Mouse (Mus musculus) frontal cortex, postnatal 14 days (tissue): ENCODE data around the gene Syne1.

Experiments
- DNase-seq, 2 experiments: peaks; one replicate each; pipeline ENCODE4 v3.0.0; 2022; ENCODE audit warnings: low spot score in 2 of 2

Gene Syne1

DNA sequence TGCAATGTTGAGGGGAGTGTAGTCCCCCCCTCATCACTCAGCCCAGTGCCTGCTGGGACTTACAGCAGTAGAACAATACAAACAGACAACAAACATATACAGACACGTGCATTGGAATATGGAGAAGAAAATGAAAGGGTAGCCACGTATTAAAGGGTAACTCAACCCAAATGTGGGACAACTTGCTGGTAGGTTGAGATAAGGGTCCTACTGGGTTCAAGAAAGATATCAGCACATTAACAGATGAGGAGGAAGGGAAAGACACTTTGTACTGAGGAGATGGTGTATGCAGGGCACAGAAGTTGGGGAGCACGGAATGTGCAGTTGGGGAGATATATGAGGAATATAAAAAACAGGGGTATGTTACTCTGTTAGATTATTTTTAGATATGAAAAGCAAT, 345.3 kb downstream of the Syne1 start:
- DNase-seq: no peak

DNA sequence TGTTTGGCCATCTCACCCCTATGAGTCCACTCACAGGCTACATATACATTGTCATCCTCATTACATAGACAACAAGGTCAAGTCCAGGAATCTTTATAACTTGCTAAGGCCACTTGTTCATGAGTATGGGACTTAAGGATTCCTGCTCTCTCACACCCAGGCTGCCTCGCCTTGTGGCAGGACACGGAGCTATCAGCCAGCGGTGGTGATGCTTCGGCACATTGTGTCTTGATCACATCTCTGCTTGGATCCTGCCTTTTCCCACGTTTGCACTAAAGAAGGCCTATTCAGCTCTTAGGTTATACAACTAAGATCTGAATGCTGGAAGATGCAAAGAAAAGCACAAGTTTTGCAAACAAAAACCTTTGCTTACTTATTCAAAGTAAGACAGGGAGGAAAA, 345.7 kb downstream of the Syne1 start:
- no peak for DNase-seq

DNA sequence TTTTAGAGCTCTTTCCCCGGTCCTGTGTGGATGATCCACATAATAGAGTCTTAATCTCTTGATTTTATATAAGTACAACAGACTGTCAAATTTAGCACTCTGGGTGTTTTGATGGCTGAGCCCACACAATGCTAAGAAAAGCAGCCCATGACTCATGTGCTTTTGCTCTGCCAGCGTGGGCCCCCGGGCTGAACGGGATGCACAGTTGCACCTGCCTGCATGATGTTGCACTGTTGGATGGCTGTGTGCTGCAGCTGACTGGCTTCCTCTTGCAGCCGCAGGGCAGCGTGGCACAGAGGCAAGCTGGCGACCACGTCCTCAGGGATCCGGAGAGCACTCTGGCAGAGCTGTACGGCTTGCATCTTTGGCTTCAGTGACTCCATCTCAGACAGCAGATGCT, 347.4 kb downstream of the Syne1 start:
- peak; percentile 66 to 68 for DNase-seq

DNA sequence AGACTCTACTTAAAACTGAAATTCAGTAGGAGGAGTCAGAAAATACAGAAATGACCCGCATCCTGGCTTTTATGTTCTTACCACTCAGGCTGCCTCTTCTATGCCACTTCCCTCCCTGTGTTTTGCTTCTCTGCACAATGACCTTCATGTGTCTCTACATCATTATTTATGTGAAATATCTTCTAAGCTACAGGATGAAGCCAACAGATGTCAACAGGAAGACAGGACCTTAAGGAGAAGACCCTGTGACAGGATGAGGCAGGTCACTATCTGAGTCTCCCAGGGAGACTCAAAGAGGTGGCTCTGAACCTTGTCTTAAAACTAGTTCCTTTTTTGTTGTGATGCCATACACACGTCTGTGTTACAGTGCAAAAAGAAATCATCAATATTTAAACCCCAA, 353.9 kb downstream of the Syne1 start:
- no peak for DNase-seq

DNA sequence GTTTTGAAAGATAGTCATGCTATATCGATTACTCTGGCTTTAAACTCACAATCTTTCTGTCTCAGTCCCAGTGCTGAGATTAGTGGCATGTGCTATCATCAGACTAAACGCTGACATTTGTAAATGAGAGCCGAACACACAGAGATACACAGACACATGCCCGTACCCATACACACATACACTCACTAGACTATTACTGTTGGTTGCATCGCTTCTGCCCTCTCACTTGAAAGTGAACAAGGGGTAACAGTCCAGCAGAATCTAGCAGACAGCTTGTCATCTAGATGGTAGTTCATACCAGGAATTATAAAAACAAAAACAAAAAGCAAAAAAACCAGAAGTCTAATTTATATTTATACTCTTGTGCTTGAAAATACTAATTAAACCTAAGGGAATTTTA, 355.0 kb downstream of the Syne1 start:
- DNase-seq: no peak

DNA sequence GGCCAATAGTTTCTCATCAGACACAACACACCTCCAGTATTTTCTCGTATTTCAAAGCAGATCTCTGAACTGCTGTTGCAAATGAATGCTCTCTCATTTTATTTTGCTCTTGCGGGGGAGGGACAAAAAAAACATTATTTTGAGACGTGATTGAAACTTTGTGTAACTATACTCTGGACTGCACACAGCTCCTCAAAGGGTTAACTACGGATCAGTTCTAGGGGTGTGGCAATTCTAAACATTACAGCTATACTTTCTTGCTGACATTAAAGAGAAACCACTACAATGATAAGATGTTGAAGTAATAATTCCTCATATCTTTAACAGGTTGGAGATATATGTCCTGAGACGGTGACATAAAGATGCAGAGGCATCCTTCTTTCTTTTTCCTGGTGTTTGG, 356.0 kb downstream of the Syne1 start:
- no peak for DNase-seq

DNA sequence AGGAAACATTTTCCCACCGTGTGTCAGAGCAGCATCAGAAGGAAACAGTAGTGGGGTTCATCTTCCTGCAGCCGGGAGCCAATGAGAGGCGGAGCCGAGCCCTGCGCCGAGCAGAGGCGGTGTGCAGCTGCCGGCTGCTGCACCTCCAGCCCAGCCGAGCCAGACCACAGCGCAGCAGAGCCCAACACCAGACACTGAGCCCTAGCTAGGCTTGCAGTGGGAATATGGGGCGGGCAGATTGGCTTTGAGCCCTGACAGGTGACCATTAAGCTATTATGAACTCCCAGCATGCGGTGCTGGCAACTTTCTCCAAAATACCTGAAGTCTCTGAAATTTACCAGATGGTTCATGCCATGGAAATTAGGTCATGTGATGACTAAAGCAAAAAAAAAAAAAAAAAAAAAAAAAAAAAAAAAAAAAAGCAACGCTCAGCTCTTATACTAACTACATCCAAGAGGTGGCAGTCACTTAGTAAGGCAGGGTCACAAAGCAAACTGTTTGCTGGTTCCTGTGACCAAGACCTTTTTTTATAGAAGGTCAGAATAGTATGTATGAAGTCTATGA, 356.5 kb downstream of the Syne1 start:
- peak; percentile 56 to 63 for DNase-seq

DNA sequence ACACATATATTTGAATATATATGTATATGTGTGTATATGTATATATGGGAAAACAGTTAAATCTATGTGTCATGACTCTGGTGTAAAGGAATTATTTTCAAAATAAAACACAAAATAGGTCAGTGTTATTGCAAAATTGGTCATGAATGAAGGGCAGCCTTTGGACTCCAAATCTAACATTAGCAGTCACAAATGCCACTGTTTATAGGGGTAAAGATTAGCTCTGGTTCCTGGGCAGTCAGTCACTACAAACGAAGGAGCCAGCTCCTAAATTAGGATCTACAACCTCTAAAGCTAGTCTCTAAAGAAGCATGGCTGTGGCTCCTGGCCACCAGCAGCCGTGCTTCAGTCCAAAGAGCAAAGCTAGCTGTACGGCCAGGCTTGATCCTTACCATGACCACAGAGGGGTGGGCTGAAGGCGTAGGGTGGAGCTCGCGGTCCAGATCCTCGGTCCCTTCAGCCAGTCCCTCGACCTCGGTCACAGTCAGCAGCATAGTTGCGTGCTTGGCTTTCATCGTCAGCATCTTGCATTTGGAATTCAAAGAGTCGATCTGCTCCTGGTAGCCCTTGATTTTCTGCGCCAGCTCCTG, 357.1 kb downstream of the Syne1 start:
- DNase-seq: no peak

DNA sequence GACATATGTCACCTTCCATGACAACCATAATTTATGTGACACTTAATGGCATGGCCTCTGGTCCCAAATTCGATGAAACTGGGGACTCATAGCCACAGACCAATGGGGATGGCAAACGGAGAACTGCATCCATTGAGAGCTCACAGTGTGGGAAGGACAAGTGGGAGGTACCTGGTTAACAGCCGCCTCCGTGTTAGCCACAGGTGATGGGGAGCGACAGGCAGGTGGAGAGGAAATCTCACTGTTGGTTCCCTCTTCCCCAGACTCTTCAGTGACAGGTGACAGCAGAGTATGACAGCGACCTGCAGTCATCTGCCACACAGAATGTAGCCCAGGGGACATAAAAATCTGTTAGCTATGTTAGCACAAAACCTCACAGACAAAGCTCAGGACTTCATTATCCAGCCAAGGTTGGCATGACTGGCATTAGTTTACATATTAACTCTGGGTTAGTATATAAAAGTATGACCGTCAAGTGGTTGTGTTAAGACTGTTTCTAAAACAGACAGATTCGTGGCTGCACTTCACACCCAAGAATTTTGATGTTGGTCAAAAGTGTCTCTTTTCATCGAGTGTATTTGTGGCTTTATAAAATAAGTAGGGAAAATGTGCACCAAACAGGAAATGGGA, 358.3 kb downstream of the Syne1 start:
- DNase-seq: no peak

DNA sequence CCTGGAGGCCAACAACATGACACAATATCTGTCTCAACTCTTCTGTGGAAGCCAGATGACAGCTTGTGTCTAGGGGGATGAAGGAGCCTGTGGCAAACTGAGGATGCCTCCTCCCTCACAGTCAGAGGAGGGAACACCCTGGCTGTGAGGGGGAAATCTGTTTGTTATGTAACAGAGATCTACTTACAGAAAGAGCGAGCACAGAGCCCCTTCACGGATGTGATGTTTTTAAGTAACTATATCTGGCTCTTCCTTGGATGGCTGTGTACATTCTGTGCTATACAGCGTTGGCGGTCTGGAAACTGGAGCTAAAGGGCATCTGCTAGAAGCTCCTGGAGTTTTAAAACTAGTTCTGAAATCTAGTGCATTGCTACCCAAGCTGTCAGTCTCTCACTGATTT, 360.5 kb downstream of the Syne1 start:
- peak; percentile 36 to 41 for DNase-seq

DNA sequence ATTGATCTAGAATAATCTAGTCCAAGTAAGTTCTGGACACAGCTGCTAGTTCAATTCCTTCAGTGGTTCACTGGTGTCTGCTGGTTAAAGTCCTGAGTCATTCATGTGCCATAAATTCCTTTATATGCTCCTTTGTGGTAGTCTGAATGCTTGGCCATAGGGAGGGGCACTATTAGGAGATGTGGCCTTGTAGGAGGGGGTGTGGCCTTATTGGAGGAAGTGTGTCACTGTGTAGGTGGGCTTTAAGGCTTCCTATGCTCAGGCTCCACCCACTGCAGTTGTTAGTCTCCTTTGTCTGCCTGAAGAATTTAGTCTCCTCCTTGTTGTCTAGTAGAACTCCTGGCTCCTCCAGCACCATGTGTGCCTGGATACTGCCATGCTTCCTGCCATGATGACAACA, 362.4 kb downstream of the Syne1 start:
- no peak for DNase-seq

DNA sequence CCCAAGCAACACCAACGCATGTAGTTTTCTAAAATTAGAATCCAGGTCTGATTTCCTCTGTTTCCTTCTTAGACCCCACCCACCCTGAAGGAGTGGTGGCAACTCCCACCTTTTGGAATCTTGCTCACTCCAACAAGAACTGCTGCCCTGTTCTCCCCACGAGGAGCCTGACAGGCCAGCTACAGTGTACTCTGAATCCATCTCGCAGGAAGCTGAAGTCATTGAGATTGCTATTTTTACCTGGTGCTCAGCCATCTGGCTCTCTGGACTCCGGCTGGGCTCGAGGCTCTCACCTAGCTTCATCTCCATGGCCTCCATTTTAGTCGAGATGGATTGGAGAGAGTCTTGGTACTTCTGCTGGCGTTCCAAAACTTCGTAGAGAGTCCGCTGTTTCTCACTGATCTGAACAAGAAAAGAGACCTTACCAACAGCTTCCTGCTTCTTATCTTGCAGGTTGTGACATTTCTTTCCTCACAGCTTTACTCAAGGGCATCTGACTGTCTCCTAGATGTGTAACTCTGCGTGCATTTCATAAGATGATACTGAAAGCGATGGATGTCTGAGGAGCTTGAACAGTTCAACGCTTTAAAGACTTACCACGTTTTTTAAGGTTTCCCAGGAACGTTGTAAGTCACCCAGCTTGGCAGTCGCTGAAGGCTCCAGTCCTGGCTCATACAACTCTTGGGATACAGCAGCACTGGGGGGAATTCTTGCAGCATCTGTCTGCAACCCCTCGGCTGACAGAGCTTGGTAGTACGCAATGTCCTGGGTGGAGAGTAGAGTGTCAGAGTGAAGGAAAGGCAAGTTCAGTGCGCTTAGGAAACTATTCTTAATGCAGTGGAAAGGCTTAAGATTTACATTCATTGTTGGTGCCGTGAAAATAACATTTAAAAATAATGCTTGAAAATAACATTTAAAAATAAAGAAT, 365.9 kb downstream of the Syne1 start:
- no peak for DNase-seq

DNA sequence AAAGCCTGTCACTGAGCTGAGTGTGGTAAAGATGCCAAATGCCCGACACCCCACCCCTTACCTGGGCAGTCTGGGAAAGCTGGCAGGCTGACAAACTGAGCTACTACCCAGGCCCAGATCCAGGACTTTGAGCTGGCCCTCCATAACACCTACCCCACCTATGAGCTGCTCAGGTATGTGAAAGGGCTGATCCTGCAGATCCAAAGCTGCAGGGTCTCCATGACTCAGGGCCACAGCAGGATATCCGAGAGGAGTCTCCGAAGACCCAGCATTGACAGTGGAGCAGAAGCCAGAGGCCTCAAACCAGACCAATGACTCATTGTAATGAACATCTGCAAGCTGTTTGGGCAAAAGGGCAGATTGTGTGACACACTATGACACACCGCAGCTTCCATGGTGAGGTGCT, 369.5 kb downstream of the Syne1 start:
- no peak for DNase-seq

DNA sequence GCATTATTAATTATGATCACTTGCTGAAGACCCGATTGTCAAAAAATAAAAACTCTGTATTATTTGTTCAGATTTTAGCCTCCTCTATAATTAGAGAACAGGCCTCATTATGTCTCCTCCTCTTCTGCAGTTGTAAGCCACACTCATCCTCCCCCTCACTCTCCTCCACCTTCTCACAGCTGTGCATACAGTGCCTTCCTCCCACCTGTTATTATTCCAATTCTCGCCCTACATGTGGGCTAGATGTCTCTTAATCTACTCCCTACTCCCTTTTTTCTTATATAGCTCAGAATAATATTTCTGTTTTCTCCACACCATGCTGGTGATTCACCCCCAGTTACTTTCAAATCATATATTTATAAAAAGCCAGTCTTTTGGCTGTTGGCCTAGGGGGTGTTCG, 371.4 kb downstream of the Syne1 start:
- DNase-seq: no peak

DNA sequence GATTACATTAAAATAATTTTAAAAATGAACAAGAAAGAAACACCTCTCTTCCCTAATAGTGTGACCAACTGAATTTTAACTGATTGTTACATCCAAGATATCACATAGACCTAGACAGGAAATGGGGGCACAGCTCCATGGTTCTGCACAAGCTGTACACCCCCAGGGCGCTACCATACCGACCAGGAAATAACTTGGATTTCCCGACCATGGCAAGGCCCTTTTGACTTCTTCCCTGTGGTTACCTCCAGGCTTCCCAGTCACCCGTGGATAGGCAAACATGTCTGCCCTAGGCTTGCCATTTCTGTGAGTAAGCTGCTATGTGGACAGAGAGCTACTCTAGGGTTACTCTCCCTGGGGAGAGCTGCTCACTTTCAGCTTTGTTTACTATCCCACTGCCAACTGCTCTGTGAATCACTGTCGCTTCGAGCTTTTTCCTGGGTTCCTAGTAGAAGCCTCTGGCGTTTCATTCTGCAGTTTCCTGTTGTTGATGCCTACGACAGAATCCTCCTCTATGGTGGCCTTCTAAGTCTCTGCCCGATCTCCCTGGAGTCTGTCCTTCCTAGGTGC, 373.8 kb downstream of the Syne1 start:
- DNase-seq: no peak

DNA sequence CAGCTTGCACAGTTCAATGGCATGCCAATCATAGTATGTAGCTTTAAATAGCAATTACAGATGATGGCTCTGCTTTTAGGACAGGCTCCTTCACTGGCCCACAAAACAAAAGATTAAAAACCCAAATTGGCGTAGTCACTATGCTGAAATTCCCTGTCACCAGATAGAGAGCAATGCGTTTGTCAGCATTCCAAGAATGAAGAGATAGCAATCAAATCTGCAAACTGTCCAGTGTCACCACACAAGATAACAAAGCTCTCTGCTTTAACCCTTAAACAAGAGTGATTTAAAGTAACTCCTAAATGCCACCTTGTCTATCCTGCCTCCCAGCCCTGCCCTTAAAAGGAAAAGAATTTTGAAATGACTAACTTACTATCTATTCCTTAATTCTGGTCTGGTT, 374.9 kb downstream of the Syne1 start:
- DNase-seq: no peak

DNA sequence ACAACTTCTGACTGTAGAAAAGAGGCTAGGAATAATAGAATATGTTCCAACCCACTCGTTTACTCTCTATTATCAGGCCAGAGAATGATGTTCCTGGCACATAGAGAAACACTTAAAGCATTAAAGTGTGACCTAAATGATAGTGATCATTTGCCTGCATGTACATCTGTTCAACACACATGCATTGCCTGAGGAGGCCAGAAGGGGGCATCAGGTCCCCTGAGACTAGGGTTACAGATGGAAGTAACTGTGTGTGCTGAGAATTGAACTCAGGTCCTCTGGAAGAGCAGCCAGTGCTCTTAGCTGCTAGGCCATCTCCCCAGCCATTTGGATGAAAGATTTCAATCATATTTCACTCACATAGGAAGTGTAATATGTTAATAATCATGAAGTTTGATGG, 380.9 kb downstream of the Syne1 start:
- no peak for DNase-seq

DNA sequence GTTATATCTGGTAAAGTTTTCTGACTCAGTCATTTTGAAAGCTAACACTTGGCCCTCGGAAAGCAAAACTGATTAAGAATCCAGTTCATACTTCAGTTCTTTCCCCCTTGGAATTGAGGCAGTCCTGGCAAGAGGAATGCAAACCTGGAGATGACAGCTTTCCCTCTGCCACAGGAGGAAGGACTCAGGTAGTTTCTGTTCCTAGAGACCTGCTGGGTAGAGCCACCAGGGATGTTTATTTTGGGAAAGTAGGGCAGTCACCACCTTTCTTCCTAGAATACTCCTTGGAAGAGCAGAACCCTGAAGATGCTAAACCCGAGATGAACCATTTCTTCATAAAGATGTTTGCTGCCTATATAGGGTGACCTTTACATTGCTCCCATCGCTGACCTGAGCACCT, 383.8 kb downstream of the Syne1 start:
- DNase-seq: no peak

DNA sequence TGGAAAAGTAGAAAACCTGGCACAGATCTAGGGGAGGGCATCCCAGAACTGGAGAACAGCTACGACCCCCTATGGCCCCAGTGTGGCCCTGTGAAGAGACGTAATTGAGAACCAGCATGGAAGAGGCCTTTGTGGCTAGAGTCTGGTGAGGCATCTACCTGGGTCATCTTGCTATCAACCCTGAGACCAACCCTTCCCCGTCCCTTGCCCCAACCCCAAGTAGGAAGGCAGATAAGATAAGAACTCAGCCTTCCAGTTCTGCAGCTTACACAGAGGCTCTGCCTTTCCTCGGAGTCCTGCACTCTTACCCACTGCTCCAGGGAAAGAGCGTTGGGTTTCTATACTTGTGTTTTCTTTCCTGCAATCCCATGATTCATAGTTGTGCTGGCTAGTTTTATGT, 385.8 kb downstream of the Syne1 start:
- DNase-seq: no peak

DNA sequence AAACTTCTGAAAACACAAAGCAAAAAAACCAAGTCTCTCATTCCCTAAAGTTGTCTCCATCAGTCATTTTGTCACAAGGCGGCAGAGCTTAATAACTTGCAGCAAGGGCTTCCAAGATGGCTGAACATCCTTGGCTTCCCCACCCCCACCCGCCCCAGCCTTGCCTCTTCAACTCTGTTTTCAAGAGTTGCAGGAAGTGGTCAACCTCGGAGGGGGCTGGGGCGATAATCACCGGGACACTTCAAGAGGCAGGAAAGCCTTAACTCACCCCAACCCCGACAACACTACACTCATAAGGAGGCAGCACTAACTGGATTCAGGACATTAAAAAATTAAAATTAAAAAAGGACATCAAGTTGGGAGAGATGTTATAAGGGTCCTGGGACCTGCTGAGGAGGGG, 387.5 kb downstream of the Syne1 start:
- no peak for DNase-seq

DNA sequence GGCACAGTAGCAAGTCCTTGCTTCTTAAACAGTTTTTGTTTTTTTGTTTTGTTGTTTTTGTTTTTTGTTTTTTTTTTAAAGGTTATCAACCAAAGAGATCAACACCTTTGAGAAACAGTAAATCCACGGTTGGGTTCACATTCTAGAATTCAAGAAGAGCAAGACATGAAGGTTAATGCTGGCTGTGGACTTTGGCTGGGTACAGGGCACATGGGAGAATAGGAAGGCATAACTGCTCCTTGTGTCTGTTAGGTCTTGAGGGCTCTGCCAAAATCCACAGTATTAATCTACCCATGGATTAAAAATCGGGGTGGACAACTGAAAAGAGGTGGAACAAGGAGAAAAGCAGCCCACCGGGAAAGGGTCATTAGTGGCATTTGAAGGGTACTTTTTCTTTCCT, 388.0 kb downstream of the Syne1 start:
- DNase-seq: no peak

DNA sequence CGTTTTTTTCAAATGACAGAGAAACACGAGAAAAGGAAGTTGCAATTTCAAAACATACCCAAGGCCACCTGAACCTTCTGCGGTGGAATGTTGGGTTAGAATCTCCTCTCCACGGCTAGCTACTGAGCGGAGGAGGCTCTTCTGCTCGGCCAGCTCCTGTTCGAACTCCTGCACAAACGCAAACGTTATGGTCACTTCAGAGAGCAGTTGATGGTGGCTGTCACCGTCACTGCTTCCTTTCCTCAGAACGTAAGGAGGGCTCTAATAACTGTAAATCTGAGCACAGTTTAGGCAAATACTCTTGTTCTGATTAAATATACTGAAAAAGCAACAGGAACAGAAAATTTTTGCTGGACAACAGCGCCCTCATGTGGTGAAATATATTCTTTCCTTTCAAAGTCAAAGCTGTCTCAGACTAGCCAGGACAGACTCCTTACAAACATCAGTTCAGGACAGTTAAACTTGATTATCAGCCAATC, 389.8 kb downstream of the Syne1 start:
- DNase-seq: no peak
